Mouse (Mus musculus): ENCODE measurements around the gene Agk.

Gene Agk

DNA sequence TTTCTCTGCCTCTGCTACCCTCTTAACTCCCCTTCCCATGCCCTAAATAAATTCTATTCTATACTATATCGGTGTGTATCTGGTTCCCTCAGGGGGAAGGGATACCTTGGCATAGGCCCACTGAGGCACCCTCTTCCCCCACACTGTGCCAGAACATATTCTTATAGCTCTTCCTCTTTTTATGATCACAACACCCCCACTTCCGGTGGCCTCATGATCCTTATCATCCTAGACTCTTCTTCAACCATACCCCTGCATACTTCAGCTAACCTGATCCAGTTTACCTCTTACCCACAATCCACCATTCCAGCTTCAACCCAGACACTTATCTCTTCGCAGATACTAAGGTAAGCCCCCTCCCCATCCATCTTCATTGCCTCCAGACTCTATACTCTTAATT is 86.1 kb downstream of the Agk start:
- DNase-seq (ENCODE audit: low read depth, low spot score), result no peak

DNA sequence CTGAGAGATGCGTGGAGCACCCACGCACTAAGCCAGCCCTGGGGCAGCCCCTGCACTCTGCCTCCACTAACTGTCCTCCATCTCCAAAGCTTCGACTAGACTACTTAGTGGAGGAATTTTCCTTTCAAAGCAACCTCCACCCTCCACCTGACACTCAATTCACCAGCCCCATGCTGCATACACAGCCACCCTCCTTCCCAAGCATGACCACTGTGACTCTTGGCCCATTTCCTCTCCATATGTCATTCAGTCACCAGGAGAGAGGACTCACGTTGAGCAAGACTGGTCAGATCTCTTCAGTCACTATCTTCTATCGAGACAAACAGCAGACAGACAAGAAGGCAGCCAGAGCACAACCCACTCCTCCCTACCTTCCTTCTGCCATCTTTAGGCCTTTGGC is 88.1 kb downstream of the Agk start:
- DNase-seq (ENCODE audit: low read depth, low spot score), result no peak

DNA sequence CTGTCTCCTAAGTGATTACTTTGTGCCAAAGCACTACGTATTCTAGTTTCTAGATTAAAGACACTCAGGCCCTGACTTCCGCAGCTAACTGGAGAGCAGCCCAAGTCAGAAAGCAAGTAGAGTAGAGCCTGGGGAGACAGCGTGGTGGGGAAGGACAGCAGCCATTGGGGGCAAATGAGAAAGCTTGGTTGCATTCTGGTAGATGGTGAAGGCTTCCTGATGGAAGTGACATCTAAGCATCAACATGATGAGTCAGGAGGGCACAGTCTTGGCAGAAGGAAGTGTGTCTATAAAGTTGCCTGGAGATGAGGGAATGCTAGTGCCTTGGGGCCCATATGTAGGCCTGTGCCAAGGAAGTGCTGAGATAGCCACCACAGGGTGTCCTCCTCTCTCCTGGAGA is 88.6 kb downstream of the Agk start:
- DNase-seq (ENCODE audit: low read depth, low spot score), result no peak

GRCm38 (mm10) chr6:40415799-40416198 is 90.8 kb downstream of the Agk start:
- DNase-seq (ENCODE audit: low read depth, low spot score), result no peak

GRCm38 (mm10) chr6:40418386-40418785 is 93.4 kb downstream of the Agk start:
- no peak for DNase-seq (ENCODE audit: low read depth, low spot score)

GRCm38 (mm10) chr6:40421099-40421498 is 96.1 kb downstream of the Agk start:
- no peak for DNase-seq (ENCODE audit: low read depth, low spot score)

DNA sequence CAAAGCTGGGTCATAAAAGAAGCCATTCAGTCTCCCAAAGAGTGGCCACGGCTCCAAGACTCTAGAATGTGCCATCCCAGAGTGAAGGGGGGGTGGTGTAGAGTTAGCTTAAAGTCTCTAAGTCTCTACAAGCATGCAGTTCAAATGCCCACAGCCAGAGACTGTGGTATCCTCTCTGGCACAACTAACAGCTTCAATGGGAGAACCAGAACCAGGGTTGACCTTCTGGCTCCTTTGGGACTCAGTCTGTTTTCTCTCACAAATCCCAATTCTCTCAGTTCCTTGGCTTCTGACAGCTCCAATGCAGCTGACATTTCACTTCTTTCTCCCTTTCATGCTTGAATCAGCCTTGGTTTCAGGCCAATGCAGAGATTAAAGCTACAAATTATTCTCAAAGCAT is 98.0 kb downstream of the Agk start:
- DNase-seq (ENCODE audit: low read depth, low spot score), result no peak

DNA sequence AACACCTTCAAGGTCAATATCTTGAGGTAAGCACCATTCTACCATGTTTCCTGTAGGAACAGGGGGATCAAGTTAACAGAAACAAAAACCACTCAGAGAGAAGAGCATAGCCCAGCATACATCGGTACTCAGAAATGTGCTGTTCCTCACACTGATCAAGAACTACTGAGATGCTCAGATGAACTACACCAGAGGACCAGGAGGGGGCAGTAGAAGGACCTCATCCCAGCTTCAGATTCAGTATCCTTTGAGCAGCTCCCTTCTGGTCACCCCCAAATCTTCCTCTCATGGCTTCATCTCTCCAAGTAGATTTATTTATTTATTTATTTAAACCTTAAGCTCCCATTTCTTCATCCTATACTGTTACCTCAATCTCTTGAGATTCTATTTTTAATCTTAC is 98.8 kb downstream of the Agk start:
- DNase-seq (ENCODE audit: low read depth, low spot score), result peak; percentile 25

DNA sequence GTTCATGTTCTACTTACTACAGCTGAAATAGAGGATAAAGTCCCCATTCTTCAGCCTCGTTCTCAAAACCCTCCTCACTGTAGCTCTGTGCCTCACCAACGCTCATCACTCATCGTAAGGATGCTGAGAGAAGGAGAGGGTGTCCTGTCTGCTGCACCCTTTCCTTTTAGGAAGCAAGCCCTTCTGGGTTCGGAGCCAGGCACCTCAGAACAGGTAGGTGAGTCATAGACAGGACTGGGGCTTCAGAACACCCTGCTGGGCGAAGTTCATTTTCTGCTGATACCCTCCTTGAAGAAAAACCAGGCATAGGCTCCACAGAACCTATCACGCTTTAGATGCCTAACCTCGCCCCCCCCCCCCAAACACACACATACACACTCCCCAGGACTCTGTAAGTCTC is 102.5 kb downstream of the Agk start:
- no peak for DNase-seq (ENCODE audit: low read depth, low spot score)

GRCm38 (mm10) chr6:40428696-40429095 is 103.7 kb downstream of the Agk start:
- no peak for DNase-seq (ENCODE audit: low read depth, low spot score)

DNA sequence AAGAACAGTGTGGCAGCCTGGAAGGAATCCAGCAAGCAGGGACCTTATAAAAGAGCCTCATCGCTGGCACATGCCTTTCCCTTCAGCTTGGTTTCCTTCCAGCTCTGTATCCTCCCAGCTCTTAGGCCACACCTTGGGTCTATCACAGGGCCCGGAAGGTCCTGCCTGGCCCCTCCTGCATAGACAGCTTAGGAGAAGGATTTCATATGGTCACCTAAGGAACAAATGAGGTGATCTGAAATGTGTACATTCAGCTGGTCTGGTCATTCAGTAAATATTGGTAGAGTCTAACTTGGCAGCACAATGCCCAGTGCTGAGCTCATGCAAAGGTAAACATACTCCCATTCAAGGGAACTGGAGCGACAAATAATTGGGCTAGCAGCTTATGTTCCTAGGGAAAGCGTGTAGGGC is 104.6 kb downstream of the Agk start:
- DNase-seq (ENCODE audit: low read depth, low spot score), result no peak

DNA sequence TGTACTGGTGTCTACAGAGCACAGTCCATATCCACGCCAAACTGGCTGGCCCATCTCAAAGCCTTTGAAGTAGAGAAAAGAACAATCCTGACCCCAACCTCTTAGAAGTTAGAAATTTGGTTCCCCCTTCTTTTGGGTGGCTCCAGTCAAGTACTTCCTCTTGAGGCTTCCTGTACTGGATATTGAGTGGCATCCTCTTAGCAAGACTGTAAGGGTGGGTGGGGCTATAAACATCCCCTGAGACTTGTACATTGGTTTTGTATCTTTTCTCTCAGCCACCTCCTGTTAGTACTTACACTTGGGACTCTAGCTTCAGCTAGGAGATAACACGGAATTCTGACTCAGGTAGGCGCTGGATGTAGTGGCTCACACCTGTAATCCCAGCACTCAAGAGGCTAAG is 105.3 kb downstream of the Agk start:
- DNase-seq (ENCODE audit: low read depth, low spot score), result no peak

DNA sequence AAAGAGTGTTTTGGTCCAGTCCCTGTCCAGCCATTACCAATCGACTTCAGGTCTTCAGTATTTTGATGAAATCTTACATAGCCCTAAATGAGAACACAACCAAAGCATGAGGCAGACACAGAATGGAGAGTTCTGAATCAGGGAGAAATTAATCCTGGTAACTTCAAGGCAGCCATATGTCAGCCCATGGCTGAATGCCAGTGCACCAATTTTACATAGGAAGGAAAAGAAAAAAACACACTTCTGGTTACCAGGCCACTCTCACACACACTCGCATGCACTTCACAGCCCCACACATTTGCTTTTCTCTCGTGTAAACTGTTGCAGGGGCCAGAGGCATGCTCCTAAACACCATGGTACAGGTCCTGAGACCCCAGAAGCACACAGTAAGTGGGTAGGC is 105.9 kb downstream of the Agk start:
- DNase-seq (ENCODE audit: low read depth, low spot score), result no peak

DNA sequence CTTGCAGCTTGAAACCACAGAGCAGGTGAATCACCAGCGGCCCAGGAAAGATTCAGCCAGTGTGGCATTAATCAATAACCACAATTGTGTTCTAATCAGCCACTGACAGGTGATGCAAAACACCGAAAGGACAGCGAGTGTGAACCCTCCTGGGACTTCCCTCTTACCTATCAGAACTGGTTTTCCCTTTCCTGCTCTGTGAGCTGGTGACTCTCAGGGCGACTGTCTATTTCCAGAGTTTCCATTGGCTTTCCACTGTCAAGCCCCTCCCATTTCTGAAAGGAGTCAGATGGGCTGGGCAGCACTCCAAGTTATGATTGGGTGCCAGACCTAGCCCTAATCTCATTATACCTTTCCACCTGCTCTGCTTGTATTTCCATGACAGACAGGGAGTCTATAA is 106.4 kb downstream of the Agk start:
- DNase-seq (ENCODE audit: low read depth, low spot score), result no peak

DNA sequence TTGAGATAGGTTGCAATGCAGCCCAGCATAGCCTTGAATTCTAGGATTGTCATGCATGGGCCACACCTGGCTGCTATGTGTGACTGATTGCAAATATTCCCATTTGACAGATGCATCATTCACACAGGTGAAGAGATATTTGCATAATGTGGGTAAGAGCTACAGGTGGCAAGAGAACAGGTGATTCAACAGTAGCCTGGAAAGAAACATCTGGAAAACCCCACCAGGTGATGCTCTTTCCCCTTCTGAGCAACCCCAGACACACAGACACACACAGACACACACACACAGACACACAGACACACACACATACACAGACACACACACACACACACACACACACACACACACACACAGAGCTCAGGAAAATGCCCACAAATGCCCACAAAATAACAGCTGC is 106.8 kb downstream of the Agk start:
- DNase-seq (ENCODE audit: low read depth, low spot score), result no peak

DNA sequence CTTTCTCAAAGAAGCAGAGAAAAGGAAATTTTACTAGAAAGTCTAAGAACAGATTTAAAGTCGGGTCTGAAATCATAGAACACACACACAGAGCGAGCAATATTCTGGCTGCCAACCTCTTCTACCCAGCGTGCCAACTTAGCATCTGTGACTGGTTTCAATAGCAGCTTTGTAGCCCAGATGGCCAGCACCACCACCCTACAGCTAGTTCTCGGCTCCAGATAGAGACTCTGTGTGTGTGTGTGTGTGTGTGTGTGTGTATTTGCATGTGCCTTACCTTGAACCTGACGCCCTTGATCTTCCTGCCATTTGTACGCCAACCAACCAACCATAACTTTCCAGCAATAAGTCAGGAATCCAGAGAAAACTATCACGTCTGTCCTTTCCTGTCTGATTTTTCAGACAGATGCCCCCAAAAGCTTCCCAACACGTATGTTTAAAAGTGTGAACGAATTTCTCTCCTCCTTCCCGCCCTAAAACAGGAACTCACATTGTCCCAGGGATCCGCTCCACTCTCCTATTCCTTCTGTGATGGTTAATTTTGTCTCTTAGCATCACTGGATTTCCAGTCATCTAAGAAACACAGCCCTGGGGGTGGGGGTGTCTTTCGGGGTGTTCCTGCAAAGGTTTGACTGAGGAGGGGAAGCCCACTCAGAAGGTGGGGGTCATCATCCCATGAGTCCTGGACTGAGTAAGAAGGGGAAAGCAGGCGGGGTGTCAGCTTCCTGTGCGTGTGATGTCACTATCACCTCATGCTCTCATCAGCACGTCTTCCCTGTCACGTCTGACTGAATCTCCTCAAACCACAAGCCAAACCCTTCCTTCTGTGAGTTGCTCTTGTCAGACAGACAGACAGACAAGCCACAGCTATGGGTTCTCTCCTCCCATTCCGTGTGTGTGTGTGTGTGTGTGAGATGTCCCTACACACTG is 107.6 kb downstream of the Agk start:
- no peak for DNase-seq (ENCODE audit: low read depth, low spot score)

- DNase-seq (ENCODE audit: low read depth, low spot score), result no peak
Observed at GRCm38 (mm10) chr6:40434697-40435096, 109.7 kb downstream of the Agk start.

DNA sequence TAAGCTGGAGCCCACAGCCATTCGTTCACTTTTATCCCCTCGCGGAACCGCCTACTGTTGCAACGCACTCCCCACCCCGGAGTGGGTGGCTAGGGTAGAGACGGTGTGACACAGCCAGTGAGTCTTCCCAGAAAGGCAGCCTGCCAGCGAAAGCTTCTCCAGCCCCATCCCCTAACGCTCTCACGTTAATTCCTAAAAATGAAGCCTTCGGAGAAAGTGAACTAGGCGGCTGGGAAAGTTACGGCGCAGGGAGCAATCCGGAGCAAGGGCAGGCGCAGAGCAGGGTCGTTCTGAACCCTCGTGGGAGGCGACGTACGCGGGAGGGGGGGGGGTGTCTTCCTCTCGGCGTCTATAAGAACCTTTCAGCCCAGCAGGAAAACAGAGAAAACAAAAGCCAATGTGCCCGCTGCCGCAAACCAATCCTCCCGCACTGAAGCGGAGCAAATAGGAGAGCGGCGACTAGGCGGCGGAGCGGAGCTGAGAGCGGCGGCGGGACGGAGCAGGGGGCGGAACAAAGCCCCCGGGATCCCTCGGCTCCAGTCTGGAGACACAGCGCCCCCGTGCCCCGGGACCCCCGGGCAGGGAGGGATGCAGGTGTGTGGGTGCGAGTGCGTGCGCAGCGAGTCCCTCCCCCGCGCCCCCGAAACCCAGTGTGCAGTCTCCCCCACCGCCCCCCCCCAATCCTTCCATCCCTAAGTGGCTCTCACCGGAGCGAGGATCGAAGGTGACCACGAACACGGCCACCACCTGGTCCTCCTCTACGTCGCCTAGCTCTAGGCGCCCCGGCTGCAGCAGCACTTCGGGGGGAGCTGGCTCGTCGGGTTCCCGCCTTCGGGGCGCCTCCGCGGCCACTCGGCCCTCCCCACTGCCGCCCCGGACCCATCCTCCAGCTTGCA is 110.4 kb downstream of the Agk start:
- peak; percentile 40 for DNase-seq (ENCODE audit: low read depth, low spot score)

GRCm38 (mm10) chr6:40436047-40436483 is 111.1 kb downstream of the Agk start, which contains the start of gene E330009J07Rik:
Gene E330009J07Rik, minus strand, starts transcription at chr6:40436135.
- peak; percentile 59 for DNase-seq (ENCODE audit: low read depth, low spot score)

- DNase-seq (ENCODE audit: low read depth, low spot score), result no peak
Observed at GRCm38 (mm10) chr6:40438936-40439335, 114.0 kb downstream of the Agk start, which contains the start of gene Wee2. Gene Wee2, plus strand, starts transcription at chr6:40439088.

DNA sequence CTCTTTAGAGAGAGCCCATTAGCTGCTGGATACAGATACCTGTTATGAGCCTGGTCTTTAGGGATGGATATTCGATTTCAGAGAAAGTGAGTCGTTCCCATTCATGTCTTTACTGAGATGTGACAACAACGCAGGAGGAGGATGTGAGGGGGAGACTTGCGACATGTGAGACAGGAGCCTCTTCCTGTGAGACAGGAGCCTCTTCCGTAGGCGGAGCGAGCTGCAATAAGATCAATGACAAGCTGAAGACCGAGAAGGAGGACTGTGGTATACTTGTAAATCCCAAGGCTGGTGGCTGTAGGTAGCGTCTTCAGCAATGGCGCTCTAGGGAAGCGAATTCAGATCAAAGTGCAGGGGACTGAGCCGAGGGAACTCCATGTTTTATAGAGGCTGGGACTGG is 114.8 kb downstream of the Agk start:
- DNase-seq (ENCODE audit: low read depth, low spot score), result no peak

DNA sequence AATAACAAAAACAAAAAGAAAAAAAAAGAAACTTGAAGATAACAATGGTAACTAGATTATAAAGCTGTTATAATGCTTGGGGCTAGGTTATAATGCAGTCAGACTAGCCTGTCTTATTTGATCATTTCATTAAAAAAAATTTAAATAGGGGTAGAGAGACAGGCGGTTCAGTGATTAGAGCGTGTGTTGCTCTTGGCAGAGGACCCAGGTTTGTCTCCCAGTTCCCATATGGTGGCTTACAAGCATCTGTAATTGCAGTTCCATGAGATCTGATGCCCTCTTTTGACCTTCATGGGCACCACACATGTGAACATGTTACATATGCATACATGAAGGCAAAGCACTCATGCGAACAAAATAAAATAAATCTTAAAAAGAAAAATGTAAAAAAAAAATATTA is 116.3 kb downstream of the Agk start:
- DNase-seq (ENCODE audit: low read depth, low spot score), result no peak
